ENCODE assay signal across 30 mouse cellular contexts in genomic region chr1:43367151-43367895, GRCm38 (mm10).
A peak's percentile ranks its signal among the peaks of the same experiment; 100 is the strongest.
DNase-seq lines count a peak whose midpoint lies in the region; ATAC-seq and TF ChIP-seq lines count a peak whose summit lies in the region.
"Had no signal": no experiment of that assay in that cellular context is flagged by ENCODE, and none has a peak within 500 bp of the region (broad histone marks: within the 10 kb centered on the region; RNA-seq: fewer than 3 reads in every experiment).

No protein-coding gene starts in this region.

- no peak overlapping the region for H3K9ac ChIP-seq in liver, embryonic 12.5 days
- H3K9ac ChIP-seq in liver, postnatal 0 days (replicated peaks), result no peak overlapping the region
- H3K9ac ChIP-seq in liver, embryonic 13.5 days, result no peak overlapping the region
- H3K9ac ChIP-seq in stomach, embryonic 16.5 days (ENCODE audit: low read length), result no peak overlapping the region
- no peak overlapping the region for H3K9ac ChIP-seq in heart, adult 2 months (ENCODE audit: low read depth, low read length)
- H3K9ac ChIP-seq: forebrain, embryonic 15.5 days; heart, embryonic 12.5 days; hindbrain, embryonic 15.5 days; limb, embryonic 15.5 days; neural tube, embryonic 12.5 days had no signal

- DNase-seq in liver, postnatal 0 days, result no peak
- no peak for DNase-seq in liver, embryonic 13.5 days
- DNase-seq in heart, adult 2 months, result no peak
- DNase-seq in forebrain, embryonic 10.5 days (ENCODE audit: extremely low spot score, low spot score), result no peak
- DNase-seq: adrenal gland, adult 2 months; cerebellum, adult 9-10 months; cerebellum, postnatal 36 days; gastrocnemius, postnatal 25 days; heart, adult 11 months; kidney, adult 2 months; kidney, postnatal 4 days; layer of hippocampus, postnatal 36 days; lung, postnatal 14 days; right cerebral cortex, adult 18-20 months; spleen, adult 18-20 months; thymus, adult 2 months; thymus, postnatal 4 days had no signal

- H3K4me3 ChIP-seq in liver, embryonic 12.5 days, result no peak overlapping the region
- no peak overlapping the region for H3K4me3 ChIP-seq in liver, postnatal 0 days (ENCODE audit: low read depth, low read length)
- H3K4me3 ChIP-seq in C2C12 (ENCODE audit: insufficient read depth, poor library complexity, severe bottlenecking), result no peak overlapping the region
- no peak overlapping the region for H3K4me3 ChIP-seq in liver, embryonic 13.5 days (replicated peaks)
- no peak overlapping the region for H3K4me3 ChIP-seq in stomach, embryonic 16.5 days (replicated peaks; ENCODE audit: low read length)
- H3K4me3 ChIP-seq in heart, adult 2 months, result no peak overlapping the region
- H3K4me3 ChIP-seq in forebrain, embryonic 10.5 days, result no peak overlapping the region
- H3K4me3 ChIP-seq: forebrain, embryonic 15.5 days; heart, embryonic 12.5 days; hindbrain, embryonic 15.5 days; limb, embryonic 10.5 days; limb, embryonic 15.5 days; neural tube, embryonic 12.5 days had no signal

- no peak overlapping the region for H3ac ChIP-seq in C2C12 (ENCODE audit: control insufficient read depth, insufficient read length, low read depth)

- no peak for TF ChIP-seq POLR2A in heart, adult 2 months (IDR thresholded peaks at IDR 0.05; ENCODE audit: insufficient read depth, low read depth, low read length)

- no peak overlapping the region for H3K4me2 ChIP-seq in liver, embryonic 12.5 days
- no peak overlapping the region for H3K4me2 ChIP-seq in liver, postnatal 0 days (ENCODE audit: low read depth, low read length)
- no peak overlapping the region for H3K4me2 ChIP-seq in liver, embryonic 13.5 days
- no peak overlapping the region for H3K4me2 ChIP-seq in stomach, embryonic 16.5 days (ENCODE audit: low read depth, low read length)
- H3K4me2 ChIP-seq: forebrain, embryonic 15.5 days; heart, embryonic 12.5 days; hindbrain, embryonic 15.5 days; limb, embryonic 15.5 days; midbrain, embryonic 11.5 days; neural tube, embryonic 12.5 days had no signal

- TF ChIP-seq EP300 in liver, postnatal 0 days (IDR thresholded peaks at IDR 0.05; ENCODE audit: low read depth), result no peak
- TF ChIP-seq EP300 in heart, adult 2 months (IDR thresholded peaks at IDR 0.05; ENCODE audit: insufficient read depth, low read depth, low read length), result no peak

- 0 out of 2 replicates have a peak, but pooled peaks have one; percentile 35 for ATAC-seq in liver, embryonic 12.5 days
- no peak for ATAC-seq in liver, postnatal 0 days
- peak; percentile 45 for ATAC-seq in liver, embryonic 13.5 days (ENCODE audit: low read depth)
- ATAC-seq in stomach, embryonic 16.5 days (ENCODE audit: insufficient read depth, low FRiP score), result 0 out of 2 replicates have a peak, but pooled peaks have one; percentile 29
- ATAC-seq: activated CD4-positive, CD25-positive, alpha-beta regulatory T cell, adult 4 months; inflammation-experienced regulatory T-cells, adult 6 months had no signal

- no peaks in the 10 kb centered on the region for H3K79me2 ChIP-seq in C2C12 (ENCODE audit: control insufficient read depth, insufficient read depth)
- no peaks in the 10 kb centered on the region for H3K79me2 ChIP-seq in heart, adult 2 months (replicated peaks; ENCODE audit: control insufficient read depth, insufficient read depth, low read length)

- no peak for TF ChIP-seq CTCF in liver, postnatal 0 days (IDR thresholded peaks at IDR 0.05; ENCODE audit: low read depth)
- no peak for TF ChIP-seq CTCF in C2C12 (IDR thresholded peaks at IDR 0.05; ENCODE audit: control insufficient read depth, insufficient read depth, insufficient read length)
- no peak for TF ChIP-seq CTCF in heart, adult 2 months (IDR thresholded peaks at IDR 0.05)

- intact Hi-C loops in heart, adult 2 months (cut with DNase I), result no loop called here

- 48% methylated on average over 5 of the region's 5 CpGs for WGBS in liver, embryonic 12.5 days (ENCODE audit: insufficient replicate concordance)
- 61% methylated on average over 5 of the region's 5 CpGs for WGBS in liver, postnatal 0 days (ENCODE audit: insufficient replicate concordance)
- WGBS in liver, embryonic 13.5 days (ENCODE audit: insufficient replicate concordance), result 49% methylated on average over 5 of the region's 5 CpGs
- 45% methylated on average over 5 of the region's 5 CpGs for WGBS in stomach, embryonic 16.5 days
- WGBS in heart, adult 2 months, result 67% methylated on average over 5 of the region's 5 CpGs
- 90% methylated on average over 5 of the region's 5 CpGs for WGBS in forebrain, embryonic 10.5 days

- no peaks in the 10 kb centered on the region for H3K79me3 ChIP-seq in C2C12 (ENCODE audit: low read depth)

- no peaks in the 10 kb centered on the region for H3K9me3 ChIP-seq in liver, embryonic 12.5 days (replicated peaks)
- H3K9me3 ChIP-seq in liver, postnatal 0 days (ENCODE audit: low read length), result no peaks in the 10 kb centered on the region
- H3K9me3 ChIP-seq in liver, embryonic 13.5 days (replicated peaks), result no peaks in the 10 kb centered on the region
- no peaks in the 10 kb centered on the region for H3K9me3 ChIP-seq in stomach, embryonic 16.5 days (replicated peaks; ENCODE audit: control insufficient read depth, low read length)
- H3K9me3 ChIP-seq in forebrain, embryonic 10.5 days, result no peaks in the 10 kb centered on the region
- H3K9me3 ChIP-seq: forebrain, embryonic 15.5 days; heart, embryonic 12.5 days; hindbrain, embryonic 15.5 days; limb, embryonic 10.5 days; limb, embryonic 15.5 days; neural tube, embryonic 12.5 days had no signal

- H3K27me3 ChIP-seq in liver, embryonic 12.5 days (replicated peaks), result peaks cover 16% of the 10 kb centered on the region; the same call in 1 of the 2 replicates
- no peaks in the 10 kb centered on the region for H3K27me3 ChIP-seq in liver, postnatal 0 days (ENCODE audit: insufficient read depth, low read length)
- H3K27me3 ChIP-seq in C2C12 (ENCODE audit: control insufficient read depth, insufficient read depth, insufficient read length), result no peaks in the 10 kb centered on the region
- peaks cover 8% of the 10 kb centered on the region for H3K27me3 ChIP-seq in liver, embryonic 13.5 days
- no peaks in the 10 kb centered on the region for H3K27me3 ChIP-seq in stomach, embryonic 16.5 days (ENCODE audit: control insufficient read depth, insufficient read depth, low read length)
- H3K27me3 ChIP-seq in heart, adult 2 months (ENCODE audit: control insufficient read depth, insufficient read depth, low read length), result no peaks in the 10 kb centered on the region
- H3K27me3 ChIP-seq in forebrain, embryonic 10.5 days (ENCODE audit: poor library complexity, severe bottlenecking), result peaks cover 14% of the 10 kb centered on the region; the same call in 1 of the 2 replicates
- H3K27me3 ChIP-seq: heart, embryonic 12.5 days; hindbrain, embryonic 15.5 days; limb, embryonic 15.5 days; neural tube, embryonic 12.5 days had no signal

- H3K36me3 ChIP-seq in liver, embryonic 12.5 days, result no peaks in the 10 kb centered on the region
- no peaks in the 10 kb centered on the region for H3K36me3 ChIP-seq in liver, postnatal 0 days (replicated peaks; ENCODE audit: insufficient read depth, low read length)
- no peaks in the 10 kb centered on the region for H3K36me3 ChIP-seq in C2C12 (ENCODE audit: control insufficient read depth, insufficient read depth)
- no peaks in the 10 kb centered on the region for H3K36me3 ChIP-seq in liver, embryonic 13.5 days
- no peaks in the 10 kb centered on the region for H3K36me3 ChIP-seq in stomach, embryonic 16.5 days (ENCODE audit: control insufficient read depth, insufficient read depth, low read length)
- no peaks in the 10 kb centered on the region for H3K36me3 ChIP-seq in heart, adult 2 months (ENCODE audit: control insufficient read depth, insufficient read depth, low read length)
- H3K36me3 ChIP-seq in forebrain, embryonic 10.5 days (replicated peaks), result no peaks in the 10 kb centered on the region
- H3K36me3 ChIP-seq: forebrain, embryonic 15.5 days; heart, embryonic 12.5 days; hindbrain, embryonic 15.5 days; limb, embryonic 10.5 days; limb, embryonic 15.5 days; neural tube, embryonic 12.5 days had no signal

- H3K27ac ChIP-seq in liver, embryonic 12.5 days, result no peak overlapping the region
- H3K27ac ChIP-seq in liver, postnatal 0 days (ENCODE audit: low read depth), result no peak overlapping the region
- H3K27ac ChIP-seq in liver, embryonic 13.5 days, result no peak overlapping the region; the same call in 1 of the 2 replicates
- no peak overlapping the region for H3K27ac ChIP-seq in stomach, embryonic 16.5 days (ENCODE audit: low read length)
- no peak overlapping the region for H3K27ac ChIP-seq in heart, adult 2 months
- H3K27ac ChIP-seq in forebrain, embryonic 10.5 days, result no peak overlapping the region
- H3K27ac ChIP-seq: forebrain, embryonic 15.5 days; hindbrain, embryonic 15.5 days; kidney, postnatal 0 days; limb, embryonic 10.5 days; limb, embryonic 15.5 days; neural tube, embryonic 12.5 days had no signal

- peaks cover 33% of the 10 kb centered on the region for H3K4me1 ChIP-seq in liver, embryonic 12.5 days
- no peaks in the 10 kb centered on the region for H3K4me1 ChIP-seq in liver, postnatal 0 days (ENCODE audit: insufficient read depth)
- H3K4me1 ChIP-seq in liver, embryonic 13.5 days (replicated peaks), result peaks cover 25% of the 10 kb centered on the region
- peaks cover 7% of the 10 kb centered on the region; the same call in 1 of the 2 replicates for H3K4me1 ChIP-seq in stomach, embryonic 16.5 days (ENCODE audit: control insufficient read depth, insufficient read depth, low read length)
- peaks cover 6% of the 10 kb centered on the region for H3K4me1 ChIP-seq in heart, adult 2 months (ENCODE audit: control insufficient read depth, insufficient read depth, low read length)
- no peaks in the 10 kb centered on the region for H3K4me1 ChIP-seq in forebrain, embryonic 10.5 days
- H3K4me1 ChIP-seq: forebrain, embryonic 15.5 days; hindbrain, embryonic 15.5 days; limb, embryonic 15.5 days; neural tube, embryonic 12.5 days had no signal

TF ChIP-seq in C2C12, 6 proteins besides CTCF, POLR2A, EP300 and RAD21:
- TF ChIP-seq MAX (IDR thresholded peaks at IDR 0.05) (no peak), FOSL1 (IDR thresholded peaks at IDR 0.05; ENCODE audit: insufficient read depth, low read length, poor library complexity, severe bottlenecking) (peak; percentile 37), MYOD1 (IDR thresholded peaks at IDR 0.05; ENCODE audit: control insufficient read depth, insufficient read length, low read depth) (peak; percentile 85)
